Mouse (Mus musculus): ENCODE results near the gene Tex52. TPM values are rescaled to one million over a fixed set of nuclear protein-coding genes. Genes with fewer than 3 reads are reported as not detected.

Gene Tex52
- polyA plus RNA-seq (2014; fragmentation: Illumina TruSeq; extraction: RNeasy Lipid Tissue Mini Kit (QIAGEN cat#74804); ENCODE audit: low read depth, low replicate concordance) = not detected

DNA sequence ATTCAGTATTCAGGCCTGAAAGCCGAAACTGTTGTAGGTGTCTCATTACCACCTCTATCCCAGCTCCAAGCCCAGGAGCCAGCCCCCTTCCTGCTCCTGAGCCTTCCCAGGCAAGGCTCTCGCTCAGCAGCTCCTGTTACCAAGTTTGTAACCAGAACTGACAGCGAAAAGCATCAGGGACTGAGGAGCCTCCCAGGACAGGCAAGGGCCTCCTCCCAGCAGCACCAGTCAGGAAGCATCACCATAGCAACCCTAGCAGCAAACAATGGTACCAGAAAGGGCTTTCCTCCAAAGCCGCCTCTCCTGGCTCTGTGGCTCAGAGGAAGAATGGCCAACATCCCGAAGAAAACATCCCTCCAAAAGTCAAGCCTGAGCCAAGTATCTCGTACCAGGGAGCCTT lies at the start of gene Tex52, which contains the start of gene Gm44596:
Gene Tex52 (plus strand): TSS at position 265 of the 400 bp plus-strand sequence.
Gene Gm44596 (plus strand): TSS at position 312 of the 400 bp plus-strand sequence.

DNA sequence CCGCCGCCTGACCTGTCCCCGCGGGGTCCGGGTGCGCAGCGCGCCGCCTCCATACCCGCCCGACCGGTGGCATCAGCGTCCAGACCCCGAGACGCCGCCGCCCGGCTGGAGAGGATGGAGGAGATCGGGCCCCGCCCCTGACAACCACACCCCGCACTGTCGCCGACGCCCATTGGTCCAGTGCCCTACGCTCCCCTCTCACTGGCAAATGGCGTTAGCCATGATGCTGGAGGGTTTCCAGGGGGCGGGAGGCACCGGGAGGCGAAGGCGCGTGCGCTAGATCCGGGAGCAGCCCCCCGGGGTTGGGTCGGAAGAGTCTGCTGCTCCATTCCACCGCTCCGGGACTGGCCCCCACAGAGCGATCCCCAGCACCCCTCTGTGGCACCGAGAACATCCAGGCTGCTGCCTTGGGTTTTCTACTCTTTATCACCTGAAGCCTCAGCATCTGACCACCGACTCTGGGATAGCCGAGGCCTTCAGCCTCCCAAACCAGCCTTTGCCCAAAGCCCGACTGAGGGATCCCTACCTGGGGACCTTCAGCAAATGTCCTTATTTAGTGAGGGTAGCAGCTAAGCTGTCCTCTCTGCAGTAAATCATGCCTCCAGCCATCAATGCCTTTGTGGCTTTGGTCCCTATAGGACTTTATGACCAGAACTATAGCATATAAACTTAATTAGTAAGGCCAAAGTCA lies 19.4 kb upstream of the Tex52 start, which contains the start of gene Tulp3:
Gene Tulp3 (minus strand): TSS at position 126 of the 691 bp plus-strand sequence.

DNA sequence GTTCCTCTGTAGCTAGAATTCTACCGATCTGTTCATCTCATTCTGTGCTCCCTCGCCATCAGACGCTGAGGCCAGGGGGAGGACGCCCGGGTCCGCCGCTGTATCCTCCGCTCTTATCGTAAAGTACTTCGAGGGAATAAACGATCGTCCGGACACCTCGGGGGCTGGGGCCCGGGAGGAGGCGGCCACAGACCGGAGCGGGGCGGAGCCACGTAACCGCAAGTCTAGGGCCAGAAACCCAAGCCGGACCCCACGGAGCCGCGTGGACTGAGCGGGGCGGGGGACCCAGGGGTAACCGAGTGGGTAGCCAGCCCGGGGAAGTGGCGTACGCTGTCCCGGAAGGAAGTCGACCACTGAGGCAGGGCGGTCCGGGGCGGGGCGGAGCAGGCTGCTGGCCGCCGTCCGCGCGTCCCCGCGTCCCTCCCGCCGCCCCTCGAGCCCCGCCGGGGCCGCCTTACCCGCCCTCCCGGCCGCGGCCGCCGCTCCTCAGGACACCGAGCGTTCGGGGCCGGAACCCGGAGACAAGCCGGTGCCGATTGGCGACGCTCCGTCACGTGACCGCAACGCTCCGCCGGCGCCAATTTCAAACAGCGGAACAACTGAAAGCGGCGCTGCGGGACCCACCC lies 12.8 kb upstream of the Tex52 start, which contains the start of the genes Rhno1 and Foxm1:
Gene Rhno1 (minus strand): TSS at position 531 of the 626 bp plus-strand sequence.
Gene Foxm1 (plus strand): TSS at position 587 of the 626 bp plus-strand sequence.

DNA sequence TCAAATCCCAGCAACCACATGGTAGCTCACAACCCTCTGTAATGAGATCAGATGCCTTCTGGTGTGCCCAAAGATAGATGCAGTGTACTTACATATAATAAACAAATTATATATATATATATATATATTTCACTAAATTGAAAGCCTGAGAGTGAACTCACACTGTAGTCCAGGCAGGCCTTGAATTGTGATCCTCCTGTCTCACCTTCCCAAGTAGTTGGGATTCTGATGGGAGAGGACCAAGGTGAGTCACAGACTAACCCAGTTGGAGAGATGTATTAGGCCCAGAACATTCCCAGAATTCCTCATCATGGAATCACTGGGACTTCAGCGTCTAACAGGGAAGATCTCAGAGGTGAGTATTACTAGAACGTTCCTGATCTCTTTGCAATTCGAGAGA lies 23.7 kb downstream of the Tex52 start, which contains the start of gene Nrip2:
Gene Nrip2 (plus strand): TSS at position 301 of the 400 bp plus-strand sequence.

DNA sequence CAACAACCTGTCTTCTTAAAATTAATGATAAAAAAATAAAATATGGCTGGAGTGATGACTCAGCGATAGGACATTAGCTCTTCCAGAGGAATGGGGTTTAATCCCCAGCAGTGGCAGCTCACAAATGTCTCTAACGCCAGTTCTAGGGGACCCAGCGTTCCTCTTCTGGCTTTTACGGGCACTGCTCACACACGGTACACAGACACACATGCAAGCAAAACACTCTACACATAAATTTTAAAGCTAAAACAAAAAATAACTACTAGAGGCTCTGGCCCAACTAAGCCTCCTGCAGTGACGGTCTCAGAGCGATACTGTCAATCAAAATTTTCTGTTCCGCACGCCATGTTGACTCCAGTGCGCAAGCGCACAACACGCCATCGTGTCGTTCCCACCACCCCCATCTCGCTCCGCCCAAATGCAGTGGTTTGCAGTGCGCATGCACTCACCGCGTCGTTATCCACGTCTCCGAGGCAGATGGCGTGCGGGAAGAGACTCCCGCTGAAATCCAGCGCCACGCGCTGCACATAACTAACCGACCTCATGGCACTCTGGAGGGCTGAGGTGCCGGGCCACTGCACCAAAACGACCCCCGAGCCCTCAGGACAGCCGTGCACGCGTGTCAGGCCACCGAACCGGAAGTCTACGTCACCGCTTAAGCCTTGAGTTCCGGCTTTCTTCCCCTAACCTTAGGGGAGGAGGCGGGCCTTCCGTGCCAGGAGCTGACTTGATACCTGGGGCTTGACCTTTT lies 49.2 kb downstream of the Tex52 start, which contains the start of gene Itfg2:
Gene Itfg2 (minus strand): TSS at position 663 of the 751 bp plus-strand sequence.

Other genes starting within 250 kb of the Tex52 start
- gene Tspan9, start 231.9 kb upstream of the Tex52 start, polyA plus RNA-seq (2014; fragmentation: Illumina TruSeq; extraction: RNeasy Lipid Tissue Mini Kit (QIAGEN cat#74804); ENCODE audit: low read depth, low replicate concordance) = 8.2 TPM
- 0.40 TPM for gene Tead4, start 74.6 kb upstream of the Tex52 start, polyA plus RNA-seq (2014; fragmentation: Illumina TruSeq; extraction: RNeasy Lipid Tissue Mini Kit (QIAGEN cat#74804); ENCODE audit: low read depth, low replicate concordance)
- 6.9 TPM for gene Tulp3, start 19.6 kb upstream of the Tex52 start, polyA plus RNA-seq (2014; fragmentation: Illumina TruSeq; extraction: RNeasy Lipid Tissue Mini Kit (QIAGEN cat#74804); ENCODE audit: low read depth, low replicate concordance)
- gene Rhno1, start 12.5 kb upstream of the Tex52 start, polyA plus RNA-seq (2014; fragmentation: Illumina TruSeq; extraction: RNeasy Lipid Tissue Mini Kit (QIAGEN cat#74804); ENCODE audit: low read depth, low replicate concordance) = 2.3 TPM
- not detected for gene Foxm1, start 12.5 kb upstream of the Tex52 start, polyA plus RNA-seq (2014; fragmentation: Illumina TruSeq; extraction: RNeasy Lipid Tissue Mini Kit (QIAGEN cat#74804); ENCODE audit: low read depth, low replicate concordance)
- gene Gm44596, start within 50 bp of the Tex52 start, polyA plus RNA-seq (2014; fragmentation: Illumina TruSeq; extraction: RNeasy Lipid Tissue Mini Kit (QIAGEN cat#74804); ENCODE audit: low read depth, low replicate concordance) = not detected
- gene Nrip2, start 23.8 kb downstream of the Tex52 start, polyA plus RNA-seq (2014; fragmentation: Illumina TruSeq; extraction: RNeasy Lipid Tissue Mini Kit (QIAGEN cat#74804); ENCODE audit: low read depth, low replicate concordance) = 1.9 TPM
- 3.2 TPM for gene Itfg2, start 49.5 kb downstream of the Tex52 start, polyA plus RNA-seq (2014; fragmentation: Illumina TruSeq; extraction: RNeasy Lipid Tissue Mini Kit (QIAGEN cat#74804); ENCODE audit: low read depth, low replicate concordance)
- 51.2 TPM for gene Fkbp4, start 63.2 kb downstream of the Tex52 start, polyA plus RNA-seq (2014; fragmentation: Illumina TruSeq; extraction: RNeasy Lipid Tissue Mini Kit (QIAGEN cat#74804); ENCODE audit: low read depth, low replicate concordance)
- 0.69 TPM for gene Pzp, start 151.3 kb downstream of the Tex52 start, polyA plus RNA-seq (2014; fragmentation: Illumina TruSeq; extraction: RNeasy Lipid Tissue Mini Kit (QIAGEN cat#74804); ENCODE audit: low read depth, low replicate concordance)
- not detected for gene A2ml1, start 206.2 kb downstream of the Tex52 start, polyA plus RNA-seq (2014; fragmentation: Illumina TruSeq; extraction: RNeasy Lipid Tissue Mini Kit (QIAGEN cat#74804); ENCODE audit: low read depth, low replicate concordance)
- not detected for gene Klrb1a, start 248.1 kb downstream of the Tex52 start, polyA plus RNA-seq (2014; fragmentation: Illumina TruSeq; extraction: RNeasy Lipid Tissue Mini Kit (QIAGEN cat#74804); ENCODE audit: low read depth, low replicate concordance)

All from kidney, adult 10 weeks (tissue).